Mouse (Mus musculus): ENCODE data around the gene Zbtb20. TPM values are rescaled to one million over a fixed set of nuclear protein-coding genes. Genes with fewer than 3 reads are reported as not detected.
A peak's percentile ranks its signal among the peaks of the same experiment; 100 is the strongest.

Gene Zbtb20
- total and polyA plus RNA-seq, 2 experiments from 2014 or later, result 25.2 to 38.0 TPM

- ATAC-seq (ENCODE audit: low FRiP score) (no peak), DNase-seq (ENCODE audit: low spot score) (no peak)
- Histone ChIP-seq H3K27ac (ENCODE audit: low read depth, low read length) (no peak overlapping the region), H3K4me3 (ENCODE audit: low read depth, low read length) (no peak overlapping the region), H3K9me3 (ENCODE audit: low read length) (no peaks in the 10 kb centered on the region), H3K4me1 (ENCODE audit: insufficient read depth, low read length) (no peaks in the 10 kb centered on the region), H3K9ac (replicated peaks; ENCODE audit: low read length, poor library complexity, severe bottlenecking) (no peak overlapping the region), H3K36me3 (ENCODE audit: insufficient read depth, low read length) (no peaks in the 10 kb centered on the region), H3K4me2 (ENCODE audit: low read depth, low read length, poor library complexity, severe bottlenecking) (no peak overlapping the region), H3K27me3 (ENCODE audit: insufficient read depth, low read length) (no peaks in the 10 kb centered on the region)
- WGBS, result 88% methylated on average over 1 of the region's 1 CpGs
- no peak for TF ChIP-seq CTCF (IDR thresholded peaks at IDR 0.05)
These were observed 238.3 kb downstream of the Zbtb20 start for GRCm38 (mm10) chr16:43113968-43114367.

- Histone ChIP-seq H3K9me3 (ENCODE audit: low read length) (no peaks in the 10 kb centered on the region), H3K36me3 (ENCODE audit: insufficient read depth, low read length) (no peaks in the 10 kb centered on the region), H3K9ac (replicated peaks; ENCODE audit: low read length, poor library complexity, severe bottlenecking) (no peak overlapping the region), H3K4me3 (ENCODE audit: low read depth, low read length) (no peak overlapping the region), H3K4me1 (ENCODE audit: insufficient read depth, low read length) (no peaks in the 10 kb centered on the region), H3K4me2 (ENCODE audit: low read depth, low read length, poor library complexity, severe bottlenecking) (no peak overlapping the region), H3K27me3 (ENCODE audit: insufficient read depth, low read length) (no peaks in the 10 kb centered on the region), H3K27ac (ENCODE audit: low read depth, low read length) (no peak overlapping the region)
- ATAC-seq (ENCODE audit: low FRiP score), result no peak
- TF ChIP-seq CTCF (IDR thresholded peaks at IDR 0.05), result no peak
- DNase-seq (ENCODE audit: low spot score), result peak; percentile 29
- WGBS, result 55% methylated on average over 4 of the region's 4 CpGs
These were observed 254.3 kb downstream of the Zbtb20 start for GRCm38 (mm10) chr16:43129966-43130365.

GRCm38 (mm10) chr16:43130583-43130982 is 254.9 kb downstream of the Zbtb20 start:
- no peaks in the 10 kb centered on the region for H3K4me1 ChIP-seq (ENCODE audit: insufficient read depth, low read length)
- no peak overlapping the region for H3K4me2 ChIP-seq (ENCODE audit: low read depth, low read length, poor library complexity, severe bottlenecking)
- no peak for TF ChIP-seq CTCF (IDR thresholded peaks at IDR 0.05)
- no peaks in the 10 kb centered on the region for H3K9me3 ChIP-seq (ENCODE audit: low read length)
- ATAC-seq (ENCODE audit: low FRiP score) (peak; percentile 49; the same call in 1 of the 2 replicates), DNase-seq (ENCODE audit: low spot score) (peak; percentile 74)
- 40% methylated on average over 6 of the region's 6 CpGs for WGBS
- H3K4me3 ChIP-seq (ENCODE audit: low read depth, low read length), result no peak overlapping the region
- H3K27ac ChIP-seq (ENCODE audit: low read depth, low read length), result no peak overlapping the region
- H3K36me3 ChIP-seq (ENCODE audit: insufficient read depth, low read length), result no peaks in the 10 kb centered on the region
- H3K9ac ChIP-seq (replicated peaks; ENCODE audit: low read length, poor library complexity, severe bottlenecking), result no peak overlapping the region
- no peaks in the 10 kb centered on the region for H3K27me3 ChIP-seq (ENCODE audit: insufficient read depth, low read length)

GRCm38 (mm10) chr16:43131077-43131476 is 255.4 kb downstream of the Zbtb20 start:
- H3K27ac ChIP-seq (ENCODE audit: low read depth, low read length), result no peak overlapping the region
- H3K4me3 ChIP-seq (ENCODE audit: low read depth, low read length), result no peak overlapping the region
- no peaks in the 10 kb centered on the region for H3K27me3 ChIP-seq (ENCODE audit: insufficient read depth, low read length)
- H3K36me3 ChIP-seq (ENCODE audit: insufficient read depth, low read length), result no peaks in the 10 kb centered on the region
- no peak for TF ChIP-seq CTCF (IDR thresholded peaks at IDR 0.05)
- H3K9me3 ChIP-seq (ENCODE audit: low read length), result no peaks in the 10 kb centered on the region
- DNase-seq (ENCODE audit: low spot score) (no peak), ATAC-seq (ENCODE audit: low FRiP score) (no peak)
- H3K4me1 ChIP-seq (ENCODE audit: insufficient read depth, low read length), result no peaks in the 10 kb centered on the region
- no peak overlapping the region for H3K4me2 ChIP-seq (ENCODE audit: low read depth, low read length, poor library complexity, severe bottlenecking)
- H3K9ac ChIP-seq (replicated peaks; ENCODE audit: low read length, poor library complexity, severe bottlenecking), result no peak overlapping the region

GRCm38 (mm10) chr16:43168506-43168905 is 292.8 kb downstream of the Zbtb20 start:
- peak; percentile 30 for DNase-seq (ENCODE audit: low spot score)
- 71% methylated on average over 4 of the region's 4 CpGs for WGBS
- H3K9me3 ChIP-seq (ENCODE audit: low read length), result no peaks in the 10 kb centered on the region
- no peak for ATAC-seq (ENCODE audit: low FRiP score)
- no peak overlapping the region for H3K9ac ChIP-seq (replicated peaks; ENCODE audit: low read length, poor library complexity, severe bottlenecking)
- H3K4me1 ChIP-seq (ENCODE audit: insufficient read depth, low read length), result no peaks in the 10 kb centered on the region
- no peak overlapping the region for H3K4me3 ChIP-seq (ENCODE audit: low read depth, low read length)
- H3K4me2 ChIP-seq (ENCODE audit: low read depth, low read length, poor library complexity, severe bottlenecking), result no peak overlapping the region
- H3K27me3 ChIP-seq (ENCODE audit: insufficient read depth, low read length), result no peaks in the 10 kb centered on the region
- H3K36me3 ChIP-seq (ENCODE audit: insufficient read depth, low read length), result no peaks in the 10 kb centered on the region
- H3K27ac ChIP-seq (ENCODE audit: low read depth, low read length), result no peak overlapping the region
- TF ChIP-seq CTCF (IDR thresholded peaks at IDR 0.05), result peak; percentile 30; the same call in 1 of the 2 replicates

GRCm38 (mm10) chr16:43169273-43169905 is 293.7 kb downstream of the Zbtb20 start:
- Histone ChIP-seq H3K27ac (ENCODE audit: low read depth, low read length) (no peak overlapping the region), H3K4me3 (ENCODE audit: low read depth, low read length) (no peak overlapping the region), H3K4me2 (ENCODE audit: low read depth, low read length, poor library complexity, severe bottlenecking) (no peak overlapping the region), H3K36me3 (ENCODE audit: insufficient read depth, low read length) (no peaks in the 10 kb centered on the region), H3K4me1 (ENCODE audit: insufficient read depth, low read length) (no peaks in the 10 kb centered on the region), H3K9me3 (ENCODE audit: low read length) (no peaks in the 10 kb centered on the region), H3K27me3 (ENCODE audit: insufficient read depth, low read length) (no peaks in the 10 kb centered on the region), H3K9ac (replicated peaks; ENCODE audit: low read length, poor library complexity, severe bottlenecking) (no peak overlapping the region)
- ATAC-seq (ENCODE audit: low FRiP score) (no peak), DNase-seq (ENCODE audit: low spot score) (no peak)
- no peak for TF ChIP-seq CTCF (IDR thresholded peaks at IDR 0.05)
- 87% methylated on average over 2 of the region's 2 CpGs for WGBS
